Mouse (Mus musculus): ENCODE results near the gene Igfbp1. TPM values are rescaled to one million over a fixed set of nuclear protein-coding genes. Genes with fewer than 3 reads are reported as not detected.

The Igfbp1 gene
- total RNA-seq (2017) = not detected in 2 replicates

DNA sequence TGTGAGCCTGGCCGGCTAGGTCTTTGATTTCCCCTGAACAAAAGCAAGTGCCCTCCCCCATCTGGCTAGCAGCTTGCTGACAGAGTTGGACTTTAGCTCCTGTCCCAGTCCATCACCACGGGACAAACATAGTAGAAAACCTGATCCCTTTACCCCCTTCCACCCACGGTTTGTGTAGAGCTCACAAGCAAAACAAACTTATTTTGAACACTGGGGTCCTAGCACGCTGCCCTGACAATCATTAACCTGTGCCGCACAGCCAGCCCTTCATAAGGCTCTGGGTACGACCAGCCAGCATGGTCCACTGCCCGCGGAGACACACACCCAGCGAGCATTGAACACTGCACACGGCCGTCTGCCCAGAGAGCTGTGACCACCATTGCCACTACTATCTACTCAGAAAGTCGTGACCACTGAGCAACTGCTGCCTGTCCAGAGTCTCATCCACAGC is at the start of gene Igfbp1:
TSS of gene Igfbp1 (plus strand) at position 292 of the 451 bp plus-strand sequence.
- ATAC-seq (replicated peaks; ENCODE audit: low read depth, poor library complexity, severe bottlenecking) = no peak

- no peak for ATAC-seq (replicated peaks; ENCODE audit: low read depth, poor library complexity, severe bottlenecking)
Measured at GRCm38 (mm10) chr11:7147945-7148344, 49.6 kb upstream of the Igfbp1 start.

GRCm38 (mm10) chr11:7149471-7149870 is 48.1 kb upstream of the Igfbp1 start:
- no peak for ATAC-seq (replicated peaks; ENCODE audit: low read depth, poor library complexity, severe bottlenecking)

GRCm38 (mm10) chr11:7150511-7150910 is 47.1 kb upstream of the Igfbp1 start:
- no peak for ATAC-seq (replicated peaks; ENCODE audit: low read depth, poor library complexity, severe bottlenecking)

DNA sequence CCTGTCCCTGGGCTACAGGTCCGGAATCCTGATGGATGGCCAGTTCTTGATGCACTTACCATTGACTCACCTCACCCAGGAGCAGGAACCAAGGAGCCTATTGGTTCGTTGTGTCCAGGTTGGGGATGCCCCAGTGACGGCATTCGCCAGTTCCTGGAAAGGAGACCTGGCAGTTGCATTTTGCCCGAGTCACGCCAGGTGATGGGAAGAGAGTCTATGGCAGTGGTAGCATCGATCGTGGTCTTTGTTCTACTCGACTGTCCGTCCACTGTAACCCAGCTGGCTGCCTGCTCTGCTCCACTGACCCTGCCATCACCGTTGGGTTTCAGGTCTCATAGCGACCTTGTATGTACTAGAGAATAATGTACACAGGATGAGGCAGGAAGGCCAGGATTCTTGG is 45.2 kb upstream of the Igfbp1 start:
- ATAC-seq (replicated peaks; ENCODE audit: low read depth, poor library complexity, severe bottlenecking) = no peak

DNA sequence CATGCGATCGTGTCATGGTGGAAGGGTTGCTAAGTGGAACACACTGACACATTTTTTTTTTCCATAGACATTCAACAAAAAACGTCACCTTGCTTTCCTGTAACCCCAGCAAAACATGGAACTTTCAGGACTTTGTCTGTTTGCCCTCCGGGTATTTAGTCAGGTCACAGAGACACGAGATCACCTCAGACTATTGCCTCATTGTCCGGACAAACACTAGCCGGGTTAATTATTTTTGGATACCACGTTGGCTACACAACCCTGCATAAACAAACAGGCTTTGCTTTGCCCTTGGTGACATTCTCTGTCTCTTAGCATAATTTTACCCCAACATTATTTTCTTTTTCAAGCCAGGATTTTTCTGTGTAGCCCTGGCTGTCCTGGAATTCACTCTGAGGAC is 44.5 kb upstream of the Igfbp1 start:
- ATAC-seq (replicated peaks; ENCODE audit: low read depth, poor library complexity, severe bottlenecking) = no peak

- ATAC-seq (replicated peaks; ENCODE audit: low read depth, poor library complexity, severe bottlenecking) = no peak
Measured at GRCm38 (mm10) chr11:7156427-7156826, 41.2 kb upstream of the Igfbp1 start.

GRCm38 (mm10) chr11:7158196-7158595 is 39.4 kb upstream of the Igfbp1 start:
- no peak for ATAC-seq (replicated peaks; ENCODE audit: low read depth, poor library complexity, severe bottlenecking)

- ATAC-seq (replicated peaks; ENCODE audit: low read depth, poor library complexity, severe bottlenecking) = no peak
Measured at GRCm38 (mm10) chr11:7160146-7160545, 37.4 kb upstream of the Igfbp1 start.

DNA sequence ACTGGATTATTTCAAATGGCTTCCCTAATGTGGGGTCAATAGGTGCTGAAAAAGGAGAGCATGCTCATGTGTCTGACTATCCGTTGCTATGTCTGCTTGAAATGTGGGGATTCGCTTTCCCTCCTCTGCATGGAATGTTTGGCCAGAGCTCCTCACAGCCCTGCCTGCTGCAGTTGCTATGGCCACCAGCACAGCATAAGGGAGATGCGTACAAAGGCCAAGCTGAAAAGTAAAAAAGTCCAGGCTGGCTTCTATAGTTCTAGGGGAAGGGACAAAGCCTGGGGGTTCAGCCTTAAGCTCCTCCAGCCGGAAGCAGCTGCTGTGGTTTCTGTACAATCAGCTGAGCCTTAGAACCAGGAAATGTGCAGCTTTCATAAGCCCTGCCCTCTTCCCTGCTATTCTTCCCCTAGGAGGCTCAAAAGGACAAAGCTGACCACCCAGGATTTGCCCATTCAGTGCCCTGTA is 36.9 kb upstream of the Igfbp1 start:
- ATAC-seq (replicated peaks; ENCODE audit: low read depth, poor library complexity, severe bottlenecking) = 0 out of 2 replicates have a peak, but pooled peaks have one; percentile 29

GRCm38 (mm10) chr11:7161502-7162174 is 35.9 kb upstream of the Igfbp1 start:
- 0 out of 2 replicates have a peak, but pooled peaks have one; percentile 36 for ATAC-seq (replicated peaks; ENCODE audit: low read depth, poor library complexity, severe bottlenecking)

- no peak for ATAC-seq (replicated peaks; ENCODE audit: low read depth, poor library complexity, severe bottlenecking)
Measured at GRCm38 (mm10) chr11:7164416-7164815, 33.2 kb upstream of the Igfbp1 start.

DNA sequence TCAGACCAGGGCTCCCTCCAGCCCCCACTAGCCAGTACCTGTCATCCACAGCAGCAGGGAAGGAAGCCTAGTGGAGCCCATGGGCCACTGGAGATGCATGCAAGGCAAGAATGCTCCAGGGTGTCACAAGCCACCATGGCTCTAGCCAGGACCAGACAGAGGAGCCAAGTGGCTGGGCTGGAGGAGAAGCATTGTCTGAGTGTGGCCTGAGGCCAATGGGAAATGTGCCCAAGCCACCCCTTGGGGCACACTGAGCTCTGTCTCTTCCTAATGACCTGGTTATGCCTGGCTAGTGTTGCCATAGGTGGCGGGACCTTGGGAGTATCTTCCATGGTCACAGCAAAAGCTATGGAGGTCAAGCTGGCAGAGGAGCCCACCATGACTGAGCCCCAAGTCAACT is 27.9 kb upstream of the Igfbp1 start:
- no peak for ATAC-seq (replicated peaks; ENCODE audit: low read depth, poor library complexity, severe bottlenecking)

GRCm38 (mm10) chr11:7173664-7174063 is 23.9 kb upstream of the Igfbp1 start:
- ATAC-seq (replicated peaks; ENCODE audit: low read depth, poor library complexity, severe bottlenecking) = no peak

DNA sequence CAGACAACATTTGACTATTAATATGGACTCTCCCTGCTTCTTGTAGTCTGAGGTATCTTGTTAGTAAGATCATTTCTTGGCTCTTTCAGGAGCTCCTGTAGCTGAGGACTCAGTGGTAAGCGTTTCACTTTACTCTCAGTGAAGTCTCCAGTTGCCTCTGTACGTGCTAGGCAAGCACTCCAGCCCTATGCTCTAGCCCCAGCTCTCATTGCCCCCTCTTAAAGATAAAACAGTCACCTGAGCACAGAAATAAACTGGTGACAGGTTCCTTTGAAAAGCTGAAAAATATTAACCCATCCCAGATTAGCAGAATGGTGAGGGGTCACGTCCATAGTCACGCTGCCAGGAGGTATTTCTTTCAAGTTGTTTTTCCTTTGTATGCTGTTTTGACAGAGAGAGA is 18.9 kb upstream of the Igfbp1 start:
- ATAC-seq (replicated peaks; ENCODE audit: low read depth, poor library complexity, severe bottlenecking) = no peak

GRCm38 (mm10) chr11:7179276-7179675 is 18.3 kb upstream of the Igfbp1 start:
- no peak for ATAC-seq (replicated peaks; ENCODE audit: low read depth, poor library complexity, severe bottlenecking)

DNA sequence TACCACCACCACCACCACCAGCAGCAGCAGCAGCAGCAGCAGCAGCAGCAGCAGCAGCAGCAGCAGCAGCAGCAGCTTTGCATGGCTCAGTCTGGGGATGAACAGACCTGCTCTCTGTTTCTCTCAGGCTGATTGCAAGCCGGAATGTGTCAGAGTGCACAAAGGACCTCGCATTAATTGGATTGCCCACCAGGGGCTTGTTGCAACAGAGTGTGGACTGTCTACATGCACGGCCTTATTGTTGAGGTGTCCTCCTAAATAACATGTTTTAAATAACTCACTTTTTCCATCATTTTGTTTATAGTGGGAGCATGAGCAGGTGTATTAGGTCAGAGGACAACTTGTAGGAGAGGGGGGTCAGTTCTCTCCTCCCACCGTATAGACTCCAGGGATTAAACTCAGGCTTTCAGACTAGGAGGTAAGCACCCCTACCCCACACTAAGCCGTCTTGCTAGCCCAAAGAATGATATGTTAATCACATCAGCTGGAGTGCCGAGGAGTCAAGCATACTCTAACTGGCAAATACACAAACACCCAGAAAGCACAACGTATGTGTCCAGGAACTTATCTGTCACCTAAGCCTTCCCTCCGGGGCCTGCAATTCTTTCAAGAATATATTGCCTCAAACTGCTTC is 15.1 kb upstream of the Igfbp1 start:
- ATAC-seq (replicated peaks; ENCODE audit: low read depth, poor library complexity, severe bottlenecking) = no peak

DNA sequence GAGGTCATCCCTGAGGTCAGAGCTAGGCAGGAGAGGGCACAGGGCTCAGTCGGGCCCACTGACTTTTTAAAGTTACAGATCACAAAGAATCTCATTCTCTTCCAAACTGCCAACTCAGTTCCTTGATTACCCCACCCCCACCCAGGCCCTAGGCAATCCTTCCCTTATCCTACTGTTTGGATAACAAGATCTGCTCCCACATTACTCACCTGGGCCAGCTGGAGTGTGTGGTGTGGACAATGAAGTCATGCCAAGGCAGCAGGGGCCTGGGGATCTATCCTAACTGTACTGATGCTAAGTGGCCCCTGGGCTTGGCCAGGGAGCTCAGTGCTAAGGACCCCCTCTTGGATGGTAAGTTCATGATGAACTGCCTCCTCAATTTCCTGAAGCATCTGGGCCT is 13.2 kb upstream of the Igfbp1 start:
- ATAC-seq (replicated peaks; ENCODE audit: low read depth, poor library complexity, severe bottlenecking) = no peak

- no peak for ATAC-seq (replicated peaks; ENCODE audit: low read depth, poor library complexity, severe bottlenecking)
Measured at GRCm38 (mm10) chr11:7187472-7187871, 10.1 kb upstream of the Igfbp1 start.

DNA sequence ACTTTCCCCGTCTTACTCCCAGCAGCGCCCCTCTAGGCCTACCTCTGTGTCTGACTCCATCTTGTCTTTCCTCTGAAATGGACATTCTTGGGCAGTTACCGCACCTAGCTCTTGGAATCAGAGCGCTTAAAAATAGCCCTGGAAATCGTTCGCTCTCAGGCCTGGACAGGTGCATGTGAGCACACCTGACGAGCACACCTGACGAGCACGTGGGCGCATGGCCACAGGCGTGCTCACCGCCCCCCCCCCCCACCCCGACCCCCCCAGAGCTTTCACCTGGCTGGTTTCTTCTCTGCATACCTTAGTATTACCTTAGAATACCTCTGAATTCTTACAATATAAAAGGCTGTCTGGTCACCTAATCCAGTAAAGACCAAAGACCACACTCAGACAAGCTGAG is 9.1 kb upstream of the Igfbp1 start, which contains the start of gene Gm11985:
TSS of gene Gm11985 (minus strand) at position 101 of the 400 bp plus-strand sequence.
- ATAC-seq (replicated peaks; ENCODE audit: low read depth, poor library complexity, severe bottlenecking) = no peak

- no peak for ATAC-seq (replicated peaks; ENCODE audit: low read depth, poor library complexity, severe bottlenecking)
Measured at GRCm38 (mm10) chr11:7192710-7193109, 4.9 kb upstream of the Igfbp1 start.

- ATAC-seq (replicated peaks; ENCODE audit: low read depth, poor library complexity, severe bottlenecking) = no peak
Measured at GRCm38 (mm10) chr11:7193134-7193533, 4.4 kb upstream of the Igfbp1 start.
